Mouse (Mus musculus): ENCODE measurements around the gene Sucla2.
A peak's percentile ranks its signal among the peaks of the same experiment; 100 is the strongest.
"Not testable (repeated sequence)": the region's sequence is repeated elsewhere in the genome, so short reads cannot be mapped to it uniquely, and the experiment has no call there.

The Sucla2 gene

DNA sequence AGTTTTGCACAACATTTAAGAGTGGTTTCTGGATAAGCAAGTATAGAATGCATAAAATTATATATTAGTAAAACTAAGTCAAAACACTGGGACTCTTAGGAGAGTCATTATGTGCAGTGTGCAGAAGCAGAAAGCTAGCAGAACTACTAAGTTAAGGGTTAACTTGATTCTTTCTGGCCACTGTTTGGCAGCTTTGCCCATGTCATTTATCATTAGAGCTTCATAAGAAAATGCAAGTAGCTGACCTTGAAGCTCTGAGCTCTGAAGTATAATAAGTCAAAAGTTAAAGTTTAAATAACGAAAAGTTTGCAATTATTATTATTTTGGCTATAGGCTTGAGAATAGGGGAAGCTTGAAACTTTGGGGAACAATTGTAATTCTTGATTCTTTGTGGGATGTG, 89.8 kb downstream of the Sucla2 start:
- not testable (repeated sequence) for DNase-seq (ENCODE audit: low read depth)

DNA sequence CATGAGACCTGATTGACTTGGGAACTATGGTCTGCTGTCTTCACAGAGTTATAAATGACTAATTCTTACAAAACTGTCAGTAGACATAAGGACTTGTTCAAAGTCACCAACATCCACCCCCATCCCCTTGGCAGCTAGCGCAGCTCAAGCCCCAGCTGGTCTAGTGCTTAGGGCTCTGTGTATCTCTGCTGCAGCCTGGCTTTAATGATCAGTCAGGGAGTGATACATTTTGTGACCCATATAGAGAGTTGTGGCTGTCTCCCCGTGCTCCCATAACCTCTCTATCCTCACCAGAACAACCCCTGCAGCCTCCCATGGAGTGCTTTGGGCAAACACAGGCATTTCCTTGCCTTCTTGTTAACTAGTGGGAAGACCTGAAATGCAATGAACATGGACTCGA, 95.8 kb downstream of the Sucla2 start:
- no peak for DNase-seq (ENCODE audit: low read depth)

DNA sequence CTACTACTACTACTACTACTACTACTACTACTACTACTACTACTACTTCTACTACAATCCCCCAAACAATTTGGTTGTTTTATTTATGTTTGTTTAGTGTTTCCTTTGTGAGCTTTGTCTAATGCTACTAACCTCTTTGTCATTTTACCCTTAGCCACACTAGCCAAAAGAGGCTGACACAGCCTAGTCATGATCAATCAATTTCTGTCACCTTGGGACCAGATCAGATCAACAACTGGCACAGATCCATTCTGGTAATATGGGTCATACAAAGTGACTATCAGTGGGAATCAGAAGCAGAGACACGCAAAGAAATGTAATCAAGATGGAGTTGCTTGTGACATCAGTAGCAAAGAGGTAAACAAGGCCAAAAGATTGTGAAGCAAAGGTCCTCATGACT, 97.9 kb downstream of the Sucla2 start:
- no peak for DNase-seq (ENCODE audit: low read depth)

GRCm38 (mm10) chr14:73625469-73625868, 100.3 kb downstream of the Sucla2 start:
- no peak for DNase-seq (ENCODE audit: low read depth)

DNA sequence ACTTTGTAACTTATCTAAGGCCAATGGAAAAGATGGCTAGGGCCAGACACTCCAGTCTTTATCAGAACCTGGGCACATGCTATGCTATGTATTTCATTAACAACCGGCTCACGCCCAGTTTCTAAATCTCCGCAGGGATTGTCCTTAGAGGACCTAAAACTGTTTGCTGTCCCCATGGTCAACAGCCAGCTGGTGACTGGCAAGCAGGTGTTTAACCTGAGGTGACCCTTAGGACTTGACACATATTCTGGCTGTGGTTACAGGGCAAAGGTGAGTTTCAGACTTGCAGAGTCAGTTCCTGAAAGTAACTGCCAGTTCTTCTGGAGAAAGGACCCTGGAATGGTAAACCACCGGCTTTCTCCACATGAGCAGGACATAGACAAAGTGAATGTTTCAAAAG, 106.4 kb downstream of the Sucla2 start:
- DNase-seq (ENCODE audit: low read depth) = no peak

GRCm38 (mm10) chr14:73632648-73633263, 107.6 kb downstream of the Sucla2 start:
- no peak for DNase-seq (ENCODE audit: low read depth)

DNA sequence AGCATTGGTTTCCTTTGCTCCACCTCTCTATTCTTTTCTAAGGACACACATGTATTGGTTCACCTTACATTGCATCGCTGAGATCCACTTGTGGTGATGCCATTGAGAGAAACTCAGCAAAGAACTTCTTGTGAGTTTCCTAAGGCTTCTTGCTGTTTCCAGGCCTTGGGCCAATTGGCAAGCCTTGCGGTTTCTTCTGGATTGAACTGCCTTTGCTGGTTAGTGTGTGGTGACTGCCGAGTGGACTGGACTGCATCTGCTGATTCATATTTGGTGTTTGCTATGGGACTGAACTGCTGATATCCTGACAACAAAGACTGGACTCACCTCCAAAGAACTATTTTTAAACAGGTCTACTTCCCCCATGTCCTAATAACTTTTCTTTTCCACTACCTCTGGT, 109.2 kb downstream of the Sucla2 start:
- DNase-seq (ENCODE audit: low read depth) = no peak

DNA sequence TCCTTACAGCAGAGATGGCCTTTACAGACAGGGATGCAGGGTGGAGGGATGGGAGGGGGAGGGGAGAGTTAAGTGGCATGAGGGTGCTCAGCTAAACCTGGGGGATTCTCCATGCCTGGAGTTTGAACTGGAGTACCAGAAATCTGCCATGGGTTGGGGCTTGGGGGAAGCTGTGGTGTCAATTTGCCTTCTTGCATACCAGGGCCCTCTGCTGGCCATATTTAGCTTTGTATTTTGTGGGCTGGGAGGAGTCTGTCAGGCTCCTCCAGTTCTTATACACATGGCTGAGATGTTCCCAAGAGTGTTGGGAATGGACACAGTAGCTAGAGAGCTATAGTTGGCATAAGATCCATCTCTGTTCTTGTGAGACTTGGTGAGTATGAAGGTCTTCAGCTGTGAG, 112.3 kb downstream of the Sucla2 start:
- peak; percentile 18 for DNase-seq (ENCODE audit: low read depth)
